Mouse (Mus musculus) adrenal gland, postnatal 25 days (tissue): ENCODE data around the gene Gjc1. TPM values are rescaled to one million over a fixed set of nuclear protein-coding genes. Genes with fewer than 3 reads are reported as not detected.

Experiments
- DNase-seq: peaks from one replicate; pipeline ENCODE4 v3.0.0; 2021; ENCODE audit warnings: mixed read lengths
- total RNA-seq: library from RNA; stranded (reverse); gene quantifications from 2 replicates; pipeline ENCODE4 v1.2.3, GENCODE M21; 2021

The Gjc1 gene
- total RNA-seq, 1 experiment from 2014 or later = 20.0 TPM

- DNase-seq = no peak
These were observed 4.6 kb downstream of the Gjc1 start for GRCm38 (mm10) chr11:102814881-102815280.

DNA sequence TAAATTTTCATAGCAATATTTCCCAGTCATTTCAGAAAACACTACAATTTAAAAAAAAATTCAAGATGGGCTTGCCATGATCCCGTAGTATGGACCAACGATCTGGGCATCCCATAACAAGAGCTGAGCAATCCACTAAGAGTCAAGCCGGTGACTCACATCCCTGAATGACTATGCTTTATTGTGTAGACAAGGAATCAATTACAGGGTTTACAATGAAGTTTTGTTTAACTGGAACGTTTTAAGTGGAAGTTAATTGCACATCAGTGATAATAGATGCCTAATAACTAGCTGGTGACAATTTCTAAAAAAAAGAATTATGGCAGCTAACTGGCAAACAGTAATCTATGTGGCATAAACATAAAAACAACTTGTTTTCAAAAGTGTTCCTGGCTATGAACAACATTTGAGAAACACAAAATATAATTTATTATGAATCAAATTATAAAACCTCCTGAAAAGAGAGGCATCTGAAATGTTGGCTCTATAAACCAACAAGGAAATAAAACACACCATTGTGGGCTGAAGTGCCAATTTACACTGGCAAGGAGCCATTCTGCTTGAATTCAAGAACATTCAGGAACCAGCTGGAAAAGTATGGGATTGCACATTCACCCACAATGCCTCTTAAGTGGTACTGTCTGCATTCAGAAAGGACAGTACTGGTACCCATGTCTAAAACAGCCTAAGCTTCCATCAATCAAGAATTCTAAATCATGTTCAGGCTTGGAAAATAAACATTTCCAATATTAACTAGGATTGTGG, 8.6 kb downstream of the Gjc1 start:
- no peak for DNase-seq

GRCm38 (mm10) chr11:102808246-102808645, 11.3 kb downstream of the Gjc1 start:
- no peak for DNase-seq

- no peak for DNase-seq
These were observed 16.0 kb downstream of the Gjc1 start for GRCm38 (mm10) chr11:102803453-102803852.

- no peak for DNase-seq
These were observed 25.3 kb downstream of the Gjc1 start for GRCm38 (mm10) chr11:102794157-102794556.

DNA sequence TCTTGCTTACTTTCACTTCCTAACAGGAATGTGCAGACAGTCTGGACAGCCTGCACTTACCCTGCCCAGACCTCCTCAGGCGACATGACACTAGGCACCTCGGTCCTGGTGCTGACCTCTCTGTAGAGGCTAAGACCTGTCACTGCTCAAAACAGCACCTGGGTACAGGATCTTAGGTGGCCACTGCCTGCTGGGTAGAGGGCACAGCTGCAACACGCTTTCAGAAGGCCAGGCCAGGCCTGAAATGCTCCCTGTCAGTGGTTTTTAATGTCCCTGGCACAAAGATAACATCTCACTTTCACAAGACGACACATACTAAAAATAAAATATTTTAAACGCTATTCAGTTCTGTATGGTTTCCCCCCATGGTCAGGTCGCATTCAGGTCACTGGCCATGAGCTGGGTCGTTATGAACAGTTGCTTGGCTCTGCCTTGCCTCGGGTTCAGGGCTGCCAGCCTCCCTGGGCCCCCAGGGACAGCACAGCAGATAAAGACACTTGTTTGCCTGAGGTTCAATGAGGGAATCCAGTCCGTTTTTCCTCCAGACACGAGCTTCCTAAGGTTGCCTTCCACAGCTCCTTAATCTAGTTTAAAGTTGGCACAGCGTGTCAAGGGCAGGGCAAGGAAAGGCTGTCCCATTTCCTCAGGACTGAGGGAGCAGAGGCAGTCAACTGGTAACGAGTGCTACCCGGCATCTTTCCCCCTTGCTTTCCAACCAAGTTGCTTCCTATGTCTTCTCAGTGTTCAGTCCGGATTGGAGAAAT, 27.6 kb downstream of the Gjc1 start:
- DNase-seq = no peak

DNA sequence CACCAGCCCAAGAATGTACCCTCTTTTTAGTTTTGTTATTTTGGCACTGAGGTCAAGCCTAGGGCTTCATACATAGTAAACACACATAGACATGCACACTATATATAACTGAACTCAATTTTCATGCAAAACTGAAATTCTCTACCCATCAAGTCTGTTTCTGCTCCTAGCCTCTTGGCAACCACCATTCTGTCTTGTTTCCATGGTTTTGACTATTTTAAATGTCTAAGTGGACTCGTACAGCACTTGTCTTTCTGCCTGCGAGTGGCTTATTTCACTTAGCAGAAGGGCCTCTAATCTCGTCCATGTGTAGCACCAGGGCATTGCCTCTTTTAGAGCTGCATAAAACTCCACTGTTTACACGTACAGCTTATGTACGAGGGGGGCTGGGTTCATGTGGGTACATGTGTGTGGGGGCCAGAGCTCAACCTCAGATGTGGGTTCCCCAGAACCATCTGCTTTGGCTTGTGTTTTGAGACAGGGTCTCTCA, 31.8 kb downstream of the Gjc1 start:
- no peak for DNase-seq

DNA sequence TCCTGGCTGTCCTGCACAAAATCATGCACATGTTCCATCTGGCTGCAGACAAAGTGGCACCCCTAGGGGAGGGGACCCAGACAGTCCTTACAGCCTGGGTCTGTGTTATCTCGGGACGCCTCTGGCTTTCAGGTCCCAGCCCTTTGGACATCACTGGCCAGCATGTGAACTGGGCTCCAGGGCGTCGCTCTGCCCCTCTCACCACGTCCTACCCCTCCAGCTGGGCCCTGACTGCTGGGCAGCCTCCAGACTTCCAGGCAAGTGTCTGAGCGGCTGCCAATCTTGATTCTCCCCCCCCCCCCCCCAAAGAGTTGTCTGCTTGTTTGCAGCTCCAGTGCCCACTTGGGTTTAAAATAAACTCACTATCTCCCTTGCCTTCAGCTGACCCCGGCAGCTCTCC, 36.1 kb downstream of the Gjc1 start:
- DNase-seq = no peak

GRCm38 (mm10) chr11:102781523-102781922, 38.0 kb downstream of the Gjc1 start:
- no peak for DNase-seq

- DNase-seq = no peak
These were observed 38.5 kb downstream of the Gjc1 start for GRCm38 (mm10) chr11:102780986-102781351.

- no peak for DNase-seq
These were observed 39.1 kb downstream of the Gjc1 start for GRCm38 (mm10) chr11:102780271-102780985.

- DNase-seq = no peak
These were observed 39.7 kb downstream of the Gjc1 start for GRCm38 (mm10) chr11:102779824-102780223.

- no peak for DNase-seq
These were observed 40.3 kb downstream of the Gjc1 start for GRCm38 (mm10) chr11:102779081-102779638.

DNA sequence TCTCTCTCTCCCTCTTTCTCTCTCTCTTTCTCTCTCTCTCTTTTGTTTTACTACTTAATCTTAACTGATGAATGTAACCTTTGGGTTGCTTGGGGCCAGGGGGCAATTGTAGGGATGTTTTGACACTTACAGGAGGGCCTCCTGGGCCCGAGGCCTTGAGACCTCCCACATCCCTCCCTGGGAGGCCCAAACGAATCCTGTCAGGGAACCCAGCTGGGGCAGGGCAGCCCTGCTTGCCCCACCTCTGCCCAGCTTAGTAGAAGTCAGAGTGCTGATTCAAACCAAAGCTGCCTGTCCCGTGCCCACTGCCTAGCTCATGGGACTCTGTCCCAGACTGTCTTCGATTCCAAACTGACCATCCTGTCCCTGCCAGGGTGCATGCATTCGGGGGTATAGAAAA, 40.9 kb downstream of the Gjc1 start:
- no peak for DNase-seq

- DNase-seq = no peak
These were observed 41.3 kb downstream of the Gjc1 start for GRCm38 (mm10) chr11:102778165-102778564.

GRCm38 (mm10) chr11:102777598-102777997, 41.9 kb downstream of the Gjc1 start:
- DNase-seq = peak; percentile 88

DNA sequence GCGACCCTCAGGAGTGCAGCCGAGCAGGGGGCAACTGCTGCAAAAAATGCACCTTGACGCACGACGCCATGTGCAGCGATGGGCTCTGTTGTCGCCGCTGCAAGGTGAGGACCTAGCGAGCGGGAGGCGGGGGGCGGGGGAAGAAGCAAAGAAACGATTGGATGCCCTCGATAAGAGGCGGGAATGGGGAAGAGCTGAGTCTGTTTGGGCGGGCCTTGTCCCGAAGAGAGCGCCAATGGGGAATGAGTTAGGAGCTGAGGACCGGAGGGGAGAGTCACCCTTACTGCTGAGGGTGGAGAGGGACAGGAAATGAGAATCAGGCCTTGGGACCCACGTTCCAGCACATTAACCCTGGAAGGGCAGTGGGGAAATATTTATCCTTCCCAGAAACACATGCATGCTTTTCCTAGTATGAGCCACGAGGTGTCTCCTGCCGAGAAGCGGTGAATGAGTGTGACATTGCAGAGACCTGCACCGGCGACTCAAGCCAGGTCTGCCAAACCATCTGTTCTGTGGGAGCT, 44.8 kb downstream of the Gjc1 start:
- peak; percentile 85 for DNase-seq

GRCm38 (mm10) chr11:102773713-102774611, 45.5 kb downstream of the Gjc1 start:
- DNase-seq = peak; percentile 88

- DNase-seq = no peak
These were observed 46.5 kb downstream of the Gjc1 start for GRCm38 (mm10) chr11:102772771-102773700.
